Mouse (Mus musculus): ENCODE measurements around the gene Osgep.
"Not testable (repeated sequence)": the region's sequence is repeated elsewhere in the genome, so short reads cannot be mapped to it uniquely, and the experiment has no call there.

The Osgep gene

DNA sequence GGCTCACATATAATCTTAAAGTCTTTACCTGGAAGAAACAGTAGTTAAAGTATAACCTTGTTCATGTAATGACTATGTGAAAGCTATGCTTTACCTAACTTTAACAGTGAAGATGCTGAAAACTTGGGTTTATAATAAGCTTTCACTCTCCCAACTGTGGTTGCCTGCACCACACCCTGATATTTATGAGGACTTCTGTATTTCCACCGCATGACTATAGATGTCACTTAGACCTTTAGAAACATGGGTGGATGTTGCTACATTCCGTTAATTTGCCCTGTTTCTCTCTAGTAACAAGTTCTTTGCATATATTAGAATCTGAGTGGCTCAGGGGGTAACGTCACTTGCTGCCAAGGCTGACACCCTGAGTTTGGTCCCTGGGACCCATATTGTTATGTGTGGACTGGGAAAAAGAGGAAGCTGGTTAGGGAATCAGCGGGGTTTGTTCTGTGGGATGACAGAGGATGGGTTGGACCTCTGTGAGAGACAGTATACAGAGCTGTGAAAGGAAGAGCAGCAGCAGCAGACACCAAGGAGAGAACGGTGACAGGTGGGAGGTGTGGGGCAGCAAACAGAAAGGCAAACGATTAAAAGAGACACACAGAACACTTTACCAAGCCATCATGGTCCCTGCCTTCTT is 49.0 kb downstream of the Osgep start:
- no peak for DNase-seq

DNA sequence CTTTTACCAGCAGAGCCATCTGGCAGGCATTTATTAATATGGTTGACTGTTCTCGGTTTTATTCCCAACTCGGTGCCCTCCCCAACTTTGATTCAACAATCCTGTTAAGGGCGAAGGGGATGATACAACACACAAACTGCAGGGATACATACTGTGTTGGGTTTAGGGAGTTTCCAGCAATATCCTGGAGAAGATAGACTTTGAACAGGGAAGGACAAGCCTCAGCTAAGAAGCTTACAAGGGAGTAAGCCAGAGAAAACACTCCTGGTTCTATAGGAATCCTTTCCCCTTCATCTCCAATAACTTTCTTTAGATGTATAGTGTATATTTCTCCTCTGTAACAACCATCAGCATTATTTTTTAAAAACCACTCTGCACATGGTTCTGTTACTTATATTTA is 49.5 kb downstream of the Osgep start:
- DNase-seq: no peak

GRCm38 (mm10) chr14:50871284-50871683 is 53.4 kb downstream of the Osgep start:
- DNase-seq: no peak

GRCm38 (mm10) chr14:50870805-50871143 is 53.9 kb downstream of the Osgep start:
- DNase-seq: no peak

GRCm38 (mm10) chr14:50869889-50870804 is 54.5 kb downstream of the Osgep start, which contains the start of gene Tep1:
Gene Tep1, minus strand, starts transcription at chr14:50870560.
- peak; percentile 75 to 88 for DNase-seq

GRCm38 (mm10) chr14:50868656-50869055 is 56.0 kb downstream of the Osgep start:
- no peak for DNase-seq

GRCm38 (mm10) chr14:50868211-50868610 is 56.5 kb downstream of the Osgep start:
- DNase-seq: no peak

GRCm38 (mm10) chr14:50866966-50867365 is 57.7 kb downstream of the Osgep start:
- no peak for DNase-seq

- DNase-seq: not testable (repeated sequence)
These were observed 59.7 kb downstream of the Osgep start for GRCm38 (mm10) chr14:50865005-50865404.

DNA sequence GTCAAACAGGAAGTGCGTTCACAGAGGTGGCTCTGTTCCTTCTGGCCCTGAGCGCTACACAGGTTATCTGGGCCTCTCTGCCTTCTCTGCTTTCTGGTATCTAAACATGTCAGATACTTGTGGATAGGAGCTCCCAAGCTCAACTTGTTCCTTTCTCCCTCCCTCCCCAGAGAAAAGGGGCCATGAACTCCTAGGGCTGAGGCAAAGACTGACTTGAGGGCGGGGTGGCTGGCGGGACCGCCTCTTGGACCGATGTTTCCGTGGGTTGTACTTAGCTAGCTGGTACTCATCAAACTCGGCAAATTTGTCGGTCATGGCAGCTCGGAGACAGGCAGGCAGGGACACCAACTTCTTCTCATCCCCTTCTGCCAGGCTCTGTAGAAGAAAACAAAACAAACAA is 62.1 kb downstream of the Osgep start:
- DNase-seq: no peak
